Mouse (Mus musculus) liver (tissue): ENCODE results near the gene Frmd5.

ENCODE experiments used
- DNase-seq: peaks from one replicate; pipeline ENCODE4 v3.0.0-alpha.2; 2020; ENCODE audit warnings: mixed read lengths

Frmd5 gene

GRCm38 (mm10) chr2:121614483-121615198 is 192.2 kb downstream of the Frmd5 start:
- no peak for DNase-seq

GRCm38 (mm10) chr2:121612112-121612511 is 194.8 kb downstream of the Frmd5 start:
- no peak for DNase-seq

- DNase-seq: no peak
Measured at GRCm38 (mm10) chr2:121610008-121610884, 196.6 kb downstream of the Frmd5 start.

GRCm38 (mm10) chr2:121609141-121609724 is 197.7 kb downstream of the Frmd5 start:
- no peak for DNase-seq

GRCm38 (mm10) chr2:121602397-121602796 is 204.5 kb downstream of the Frmd5 start:
- no peak for DNase-seq

- DNase-seq: no peak
Measured at GRCm38 (mm10) chr2:121601543-121601942, 205.3 kb downstream of the Frmd5 start.

GRCm38 (mm10) chr2:121600736-121601135 is 206.2 kb downstream of the Frmd5 start:
- no peak for DNase-seq

- no peak for DNase-seq
Measured at GRCm38 (mm10) chr2:121598249-121598648, 208.6 kb downstream of the Frmd5 start.

- DNase-seq: no peak
Measured at GRCm38 (mm10) chr2:121596621-121597020, 210.3 kb downstream of the Frmd5 start.

- peak; percentile 58 for DNase-seq
Measured at GRCm38 (mm10) chr2:121594660-121595291, 212.1 kb downstream of the Frmd5 start.

- no peak for DNase-seq
Measured at GRCm38 (mm10) chr2:121594131-121594530, 212.8 kb downstream of the Frmd5 start.

GRCm38 (mm10) chr2:121588309-121588694 is 218.6 kb downstream of the Frmd5 start:
- DNase-seq: peak; percentile 17

- DNase-seq: no peak
Measured at GRCm38 (mm10) chr2:121587523-121588308, 219.2 kb downstream of the Frmd5 start.

GRCm38 (mm10) chr2:121584705-121585104 is 222.2 kb downstream of the Frmd5 start:
- no peak for DNase-seq

- no peak for DNase-seq
Measured at GRCm38 (mm10) chr2:121583468-121584116, 223.3 kb downstream of the Frmd5 start.

- DNase-seq: no peak
Measured at GRCm38 (mm10) chr2:121582809-121583376, 224.0 kb downstream of the Frmd5 start.

- no peak for DNase-seq
Measured at GRCm38 (mm10) chr2:121575741-121576201, 231.1 kb downstream of the Frmd5 start.

GRCm38 (mm10) chr2:121574066-121574630 is 232.7 kb downstream of the Frmd5 start:
- peak; percentile 17 for DNase-seq

GRCm38 (mm10) chr2:121571780-121572179 is 235.1 kb downstream of the Frmd5 start:
- DNase-seq: peak; percentile 71

- no peak for DNase-seq
Measured at GRCm38 (mm10) chr2:121570999-121571655, 235.8 kb downstream of the Frmd5 start.
